11 mouse cellular contexts compared by ENCODE assay signal in the genomic region with DNA sequence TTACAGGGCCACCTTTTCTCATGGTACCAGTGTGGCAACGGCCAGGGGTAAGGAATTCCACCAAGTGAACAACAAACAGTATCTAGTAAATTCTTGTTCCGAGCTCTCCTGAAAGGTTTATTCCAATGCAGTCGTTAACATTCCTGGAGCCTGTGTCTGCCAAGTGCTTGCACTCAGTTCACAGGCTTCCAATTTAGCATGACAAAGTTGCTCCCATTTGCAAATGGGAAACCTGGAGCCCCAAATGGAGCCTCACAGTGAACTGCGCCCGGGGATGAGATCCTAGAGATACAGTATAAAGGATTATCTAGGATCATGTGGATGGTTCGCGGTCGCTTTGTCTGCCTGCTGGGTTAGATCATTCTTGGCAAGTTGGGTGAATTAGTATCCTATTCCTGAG.
DNase-seq lines count a peak whose midpoint lies in the region; ATAC-seq and TF ChIP-seq lines count a peak whose summit lies in the region.
"Had no signal": no experiment of that assay in that cellular context is flagged by ENCODE, and none has a peak within 500 bp of the region (broad histone marks: within the 10 kb centered on the region; RNA-seq: fewer than 3 reads in every experiment).

No protein-coding gene starts in this region.

- no peak for TF ChIP-seq EP300 in heart, adult 2 months (IDR thresholded peaks at IDR 0.05; ENCODE audit: insufficient read depth, low read depth, low read length)

- TF ChIP-seq CTCF in heart, adult 2 months (IDR thresholded peaks at IDR 0.05) = no peak
- TF ChIP-seq CTCF in lung, embryonic 14.5 days (IDR thresholded peaks at IDR 0.05; ENCODE audit: low read depth) = no peak
- no peak for TF ChIP-seq CTCF in midbrain, postnatal 0 days (IDR thresholded peaks at IDR 0.05)

- peaks cover 21% of the 10 kb centered on the region for H3K36me3 ChIP-seq in heart, embryonic 15.5 days
- no peaks in the 10 kb centered on the region for H3K36me3 ChIP-seq in heart, adult 2 months (ENCODE audit: control insufficient read depth, insufficient read depth, low read length)
- H3K36me3 ChIP-seq in lung, embryonic 14.5 days (ENCODE audit: insufficient read depth) = no peaks in the 10 kb centered on the region
- H3K36me3 ChIP-seq in forebrain, embryonic 13.5 days (ENCODE audit: poor library complexity, severe bottlenecking) = peaks cover 17% of the 10 kb centered on the region
- H3K36me3 ChIP-seq in midbrain, postnatal 0 days (ENCODE audit: insufficient read depth, low read length) = no peaks in the 10 kb centered on the region

- 24% methylated on average over 8 of the region's 8 CpGs for WGBS in heart, embryonic 15.5 days
- WGBS in heart, adult 2 months = 39% methylated on average over 8 of the region's 8 CpGs
- WGBS in lung, embryonic 14.5 days = 44% methylated on average over 8 of the region's 8 CpGs
- 5% methylated on average over 8 of the region's 8 CpGs for whole genome bisulfite sequencing in forebrain, embryonic 13.5 days
- WGBS in midbrain, postnatal 0 days = 24% methylated on average over 8 of the region's 8 CpGs

- H3K27ac ChIP-seq in heart, embryonic 15.5 days = peak overlapping the region; percentile 10; the same call in 1 of the 2 replicates
- no peak overlapping the region for H3K27ac ChIP-seq in heart, adult 2 months
- no peak overlapping the region for H3K27ac ChIP-seq in lung, embryonic 14.5 days (ENCODE audit: low read depth)
- peak overlapping the region; percentile 44 for H3K27ac ChIP-seq in forebrain, embryonic 13.5 days
- H3K27ac ChIP-seq in midbrain, postnatal 0 days (ENCODE audit: low read depth, low read length) = no peak overlapping the region
- H3K27ac ChIP-seq: liver, embryonic 13.5 days had no signal

- no peaks in the 10 kb centered on the region for H3K27me3 ChIP-seq in heart, embryonic 15.5 days
- H3K27me3 ChIP-seq in heart, adult 2 months (ENCODE audit: control insufficient read depth, insufficient read depth, low read length) = no peaks in the 10 kb centered on the region
- H3K27me3 ChIP-seq in lung, embryonic 14.5 days (ENCODE audit: insufficient read depth, low read length) = no peaks in the 10 kb centered on the region
- H3K27me3 ChIP-seq in forebrain, embryonic 13.5 days = no peaks in the 10 kb centered on the region
- H3K27me3 ChIP-seq in midbrain, postnatal 0 days (ENCODE audit: insufficient read depth, low read length) = no peaks in the 10 kb centered on the region
- H3K27me3 ChIP-seq: liver, embryonic 13.5 days had no signal

- intact Hi-C loops in heart, adult 2 months (cut with DNase I) = no loop called here

- 0 out of 2 replicates have a peak overlapping the region, but pooled peaks have one; percentile 15 for H3K4me2 ChIP-seq in heart, embryonic 15.5 days
- no peak overlapping the region for H3K4me2 ChIP-seq in lung, embryonic 14.5 days
- H3K4me2 ChIP-seq in forebrain, embryonic 13.5 days = no peak overlapping the region
- no peak overlapping the region for H3K4me2 ChIP-seq in midbrain, postnatal 0 days (ENCODE audit: low read depth, low read length, poor library complexity, severe bottlenecking)
- H3K4me2 ChIP-seq: liver, embryonic 13.5 days had no signal

- H3K9ac ChIP-seq in heart, embryonic 15.5 days = no peak overlapping the region
- H3K9ac ChIP-seq in heart, adult 2 months (ENCODE audit: low read depth, low read length) = no peak overlapping the region
- no peak overlapping the region for H3K9ac ChIP-seq in lung, embryonic 14.5 days
- no peak overlapping the region for H3K9ac ChIP-seq in forebrain, embryonic 13.5 days
- no peak overlapping the region for H3K9ac ChIP-seq in midbrain, postnatal 0 days (replicated peaks; ENCODE audit: low read length, poor library complexity, severe bottlenecking)
- H3K9ac ChIP-seq: liver, embryonic 13.5 days had no signal

- H3K79me2 ChIP-seq in heart, adult 2 months (replicated peaks; ENCODE audit: control insufficient read depth, insufficient read depth, low read length) = no peaks in the 10 kb centered on the region

- ATAC-seq in heart, embryonic 15.5 days (replicated peaks; ENCODE audit: insufficient number of reproducible peaks, insufficient read depth, low FRiP score, low read depth) = 0 out of 2 replicates have a peak, but pooled peaks have one; percentile 18
- ATAC-seq in lung, embryonic 14.5 days (ENCODE audit: insufficient read depth) = no peak
- ATAC-seq in forebrain, embryonic 13.5 days = peak; percentile 51
- no peak for ATAC-seq in midbrain, postnatal 0 days (ENCODE audit: low FRiP score)

- no peak for DNase-seq in heart, adult 2 months
- DNase-seq in lung, embryonic 14.5 days = peak; percentile 17
- DNase-seq in lung, postnatal 36 days = no peak
- DNase-seq in midbrain, postnatal 0 days (ENCODE audit: low spot score) = peak; percentile 11
- no peak for DNase-seq in layer of hippocampus, postnatal 36 days
- no peak for DNase-seq in adrenal gland, postnatal 14 days
- DNase-seq: liver, embryonic 13.5 days; spleen, adult 18-20 months; thymus, postnatal 14 days had no signal

- peaks cover 6% of the 10 kb centered on the region for H3K4me1 ChIP-seq in heart, embryonic 15.5 days (replicated peaks)
- H3K4me1 ChIP-seq in heart, adult 2 months (ENCODE audit: control insufficient read depth, insufficient read depth, low read length) = no peaks in the 10 kb centered on the region
- 0 out of 2 replicates have a peak, but pooled peaks cover 2% of the 10 kb centered on the region for H3K4me1 ChIP-seq in lung, embryonic 14.5 days (ENCODE audit: insufficient read depth)
- H3K4me1 ChIP-seq in forebrain, embryonic 13.5 days = peaks cover 59% of the 10 kb centered on the region
- no peaks in the 10 kb centered on the region for H3K4me1 ChIP-seq in midbrain, postnatal 0 days (ENCODE audit: insufficient read depth, low read length)
- H3K4me1 ChIP-seq: liver, embryonic 13.5 days had no signal

- no peak overlapping the region for H3K4me3 ChIP-seq in heart, embryonic 15.5 days
- no peak overlapping the region for H3K4me3 ChIP-seq in heart, adult 2 months
- no peak overlapping the region for H3K4me3 ChIP-seq in lung, embryonic 14.5 days (ENCODE audit: low read depth, low read length)
- H3K4me3 ChIP-seq in forebrain, embryonic 13.5 days = no peak overlapping the region
- no peak overlapping the region for H3K4me3 ChIP-seq in midbrain, postnatal 0 days (ENCODE audit: low read depth, low read length)
- H3K4me3 ChIP-seq: liver, embryonic 13.5 days had no signal

- no peak for TF ChIP-seq POLR2A in heart, adult 2 months (IDR thresholded peaks at IDR 0.05; ENCODE audit: insufficient read depth, low read depth, low read length)

- H3K9me3 ChIP-seq in heart, embryonic 15.5 days (replicated peaks) = peaks cover 2% of the 10 kb centered on the region; the same call in 1 of the 2 replicates
- H3K9me3 ChIP-seq in lung, embryonic 14.5 days (ENCODE audit: low read depth, low read length) = peaks cover 5% of the 10 kb centered on the region; the same call in 1 of the 2 replicates
- H3K9me3 ChIP-seq in forebrain, embryonic 13.5 days (replicated peaks) = peaks cover 15% of the 10 kb centered on the region
- no peaks in the 10 kb centered on the region for H3K9me3 ChIP-seq in midbrain, postnatal 0 days (ENCODE audit: low read length)

Comparison
In these comparisons a context has a peak if more than half of its experiments do, and no peak if none do; other contexts are left out.
1. H3K27ac ChIP-seq: peak in heart, embryonic 15.5 days (single experiment) and forebrain, embryonic 13.5 days (single experiment); none in heart, adult 2 months (single experiment), lung, embryonic 14.5 days (single experiment) and midbrain, postnatal 0 days (single experiment).
2. DNase-seq: peak in lung, embryonic 14.5 days (single experiment) and midbrain, postnatal 0 days (single experiment); none in heart, adult 2 months (0 of 2), lung, postnatal 36 days (single experiment), layer of hippocampus, postnatal 36 days (0 of 2) and adrenal gland, postnatal 14 days (single experiment).
3. ATAC-seq: peak in heart, embryonic 15.5 days (single experiment) and forebrain, embryonic 13.5 days (single experiment); none in lung, embryonic 14.5 days (single experiment) and midbrain, postnatal 0 days (single experiment).